ENCODE assay signal across 8 mouse cellular contexts in the genomic region with DNA sequence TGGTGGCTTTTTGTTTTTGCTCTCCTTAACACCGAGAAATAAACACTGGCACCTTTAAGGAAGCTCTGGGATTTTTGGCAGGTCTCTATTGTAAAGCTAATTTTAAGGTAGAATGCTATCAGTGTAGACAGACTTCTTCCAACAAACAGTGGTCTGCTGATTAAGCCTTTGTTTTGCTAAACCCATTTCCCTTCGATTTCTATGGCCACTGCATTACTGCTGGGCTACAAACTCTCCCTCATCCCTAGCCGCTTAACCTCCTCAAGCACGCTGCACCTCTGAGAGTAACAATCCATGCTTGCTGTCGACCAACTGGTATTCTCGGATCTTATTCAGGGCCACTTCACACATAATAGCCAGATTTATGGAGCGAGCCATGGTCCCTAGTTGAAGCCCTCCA. TPM values are rescaled to one million over a fixed set of nuclear protein-coding genes. Genes with fewer than 3 reads are reported as not detected.
DNase-seq lines count a peak whose midpoint lies in the region; ATAC-seq lines count a peak whose summit lies in the region.

No protein-coding gene starts in this region.

- WGBS in forebrain, embryonic 13.5 days: 6% methylated on average over 7 of the region's 7 CpGs
- 7% methylated on average over 7 of the region's 7 CpGs for WGBS in liver, embryonic 16.5 days (ENCODE audit: insufficient replicate concordance)

- H3K4me2 ChIP-seq in forebrain, embryonic 13.5 days: peak overlapping the region; percentile 99
- peak overlapping the region; percentile 83 for H3K4me2 ChIP-seq in liver, embryonic 16.5 days (ENCODE audit: low read depth, low read length)

- H3K27ac ChIP-seq in forebrain, embryonic 13.5 days: no peak overlapping the region
- H3K27ac ChIP-seq in liver, embryonic 16.5 days (ENCODE audit: low read length): no peak overlapping the region

- no peaks in the 10 kb centered on the region for H3K9me3 ChIP-seq in forebrain, embryonic 13.5 days (replicated peaks)
- no peaks in the 10 kb centered on the region for H3K9me3 ChIP-seq in liver, embryonic 16.5 days (replicated peaks; ENCODE audit: control insufficient read depth, low read length)

- intact Hi-C loops in left cerebral cortex, postnatal 14 days (cut with DNase I): loop anchor here (10.0 kb wide), 1 partner anchor 216 kb away; a partner anchor contains a TSS

- ATAC-seq in forebrain, embryonic 13.5 days: no peak
- ATAC-seq in liver, embryonic 16.5 days (ENCODE audit: low read depth): no peak

- DNase-seq in embryo, embryonic 10 days (ENCODE audit: low spot score): peak; percentile 33
- DNase-seq in embryo, embryonic 10.5 days (ENCODE audit: low spot score): no peak
- peak; percentile 26 for DNase-seq in A20 (ENCODE audit: low read depth, low spot score)
- no peak for DNase-seq in frontal cortex, postnatal 10 days (ENCODE audit: low spot score in 2 of 2)
- DNase-seq in right cerebral cortex, postnatal 36 days (ENCODE audit: low spot score in 2 of 2): no peak
- no peak for DNase-seq in left cerebral cortex, postnatal 14 days (ENCODE audit: low spot score in 2 of 2)

- peak overlapping the region; percentile 94 for H3K4me3 ChIP-seq in forebrain, embryonic 13.5 days
- peak overlapping the region; percentile 88 for H3K4me3 ChIP-seq in liver, embryonic 16.5 days (ENCODE audit: low read depth, low read length)

- peak overlapping the region; percentile 90 for H3K9ac ChIP-seq in forebrain, embryonic 13.5 days
- peak overlapping the region; percentile 86 for H3K9ac ChIP-seq in liver, embryonic 16.5 days (ENCODE audit: low read depth, low read length)

- H3K4me1 ChIP-seq in forebrain, embryonic 13.5 days: peaks cover 29% of the 10 kb centered on the region
- H3K4me1 ChIP-seq in liver, embryonic 16.5 days (ENCODE audit: control insufficient read depth, low read depth, low read length): peaks cover 20% of the 10 kb centered on the region

- no peaks in the 10 kb centered on the region for H3K36me3 ChIP-seq in forebrain, embryonic 13.5 days (ENCODE audit: poor library complexity, severe bottlenecking)
- H3K36me3 ChIP-seq in liver, embryonic 16.5 days (ENCODE audit: control insufficient read depth, insufficient read depth): no peaks in the 10 kb centered on the region

- H3K27me3 ChIP-seq in forebrain, embryonic 13.5 days: no peaks in the 10 kb centered on the region
- H3K27me3 ChIP-seq in liver, embryonic 16.5 days (ENCODE audit: control insufficient read depth, insufficient read depth, low read depth, low read length): no peaks in the 10 kb centered on the region

RNA-seq across cellular contexts. Expression of a gene that starts 1.3 kb away (rescaled TPM):
- 12.9 and 13.0 TPM in 2 replicates for polyA plus RNA-seq in forebrain, embryonic 13.5 days (2015; fragmentation: Nextera tagmentation; extraction: Ambion mirVana)
- polyA plus RNA-seq in liver, embryonic 16.5 days (2015; fragmentation: Nextera tagmentation; extraction: Ambion mirVana): 4.0 and 4.1 TPM in 2 replicates
- 10 to 100 TPM; 33.2 to 36.4 TPM for total RNA-seq in left cerebral cortex, postnatal 14 days (2021)

RNA-seq across cellular contexts. Expression of a gene that starts 18.5 kb away (rescaled TPM):
- polyA plus RNA-seq in forebrain, embryonic 13.5 days (2015; fragmentation: Nextera tagmentation; extraction: Ambion mirVana): 82.8 and 97.0 TPM in 2 replicates
- polyA plus RNA-seq in liver, embryonic 16.5 days (2015; fragmentation: Nextera tagmentation; extraction: Ambion mirVana): 45.0 and 47.9 TPM in 2 replicates
- 10 to 100 TPM; 67.2 to 73.8 TPM for total RNA-seq in left cerebral cortex, postnatal 14 days (2021)

RNA-seq across cellular contexts. Expression of a gene that starts 20.3 kb away (rescaled TPM):
- 3.8 and 5.4 TPM in 2 replicates for polyA plus RNA-seq in forebrain, embryonic 13.5 days (2015; fragmentation: Nextera tagmentation; extraction: Ambion mirVana)
- polyA plus RNA-seq in liver, embryonic 16.5 days (2015; fragmentation: Nextera tagmentation; extraction: Ambion mirVana): 14.6 and 14.7 TPM in 2 replicates
- total RNA-seq in left cerebral cortex, postnatal 14 days (2021): 1 to 10 TPM; 5.5 to 5.8 TPM

RNA-seq across cellular contexts. Expression of a gene that starts 36.2 kb away (rescaled TPM):
- polyA plus RNA-seq in forebrain, embryonic 13.5 days (2015; fragmentation: Nextera tagmentation; extraction: Ambion mirVana): 5.7 and 6.2 TPM in 2 replicates
- polyA plus RNA-seq in liver, embryonic 16.5 days (2015; fragmentation: Nextera tagmentation; extraction: Ambion mirVana): 3.3 and 4.5 TPM in 2 replicates
- total RNA-seq in left cerebral cortex, postnatal 14 days (2021): 1 to 10 TPM; 3.8 to 3.9 TPM

RNA-seq across cellular contexts. Expression of a gene that starts 44.4 kb away (rescaled TPM):
- not detected in 2 replicates for polyA plus RNA-seq in forebrain, embryonic 13.5 days (2015; fragmentation: Nextera tagmentation; extraction: Ambion mirVana)
- polyA plus RNA-seq in liver, embryonic 16.5 days (2015; fragmentation: Nextera tagmentation; extraction: Ambion mirVana): not detected in 2 replicates
- total RNA-seq in left cerebral cortex, postnatal 14 days (2021): not detected

Comparison
In these comparisons a context has a peak if more than half of its experiments do, and no peak if none do; other contexts are left out.
1. DNase-seq: peak in embryo, embryonic 10 days (single experiment) and A20 (single experiment); none in embryo, embryonic 10.5 days (single experiment), frontal cortex, postnatal 10 days (0 of 2), right cerebral cortex, postnatal 36 days (0 of 2) and left cerebral cortex, postnatal 14 days (0 of 2).